Mouse (Mus musculus) CH12.LX (cell line): ENCODE data around the gene Cenpx. TPM values are rescaled to one million over a fixed set of nuclear protein-coding genes. Genes with fewer than 3 reads are reported as not detected.

ENCODE experiments used
- DNase-seq: peaks from one replicate; pipeline ENCODE4 v3.0.0-alpha.2; 2013; ENCODE audit errors: extremely low read depth
- H3K27ac ChIP-seq: 2 replicates; pipeline ENCODE4 v1.5.1; 2012; ENCODE audit warnings: low read depth, mild to moderate bottlenecking, control low read depth, moderate library complexity; ENCODE audit not compliant: insufficient read depth
- H3K27me3 ChIP-seq: replicated peaks from 2 replicates; pipeline ENCODE3; 2012; ENCODE audit warnings: inconsistent platforms
- H3K36me3 ChIP-seq, 2 experiments: replicated peaks in 1 of 2; 2 replicates each; pipeline versions ENCODE3 to v1.6.1; 2012; ENCODE audit warnings: inconsistent platforms in 1 of 2, low read length in 1 of 2, mild to moderate bottlenecking in 1 of 2, mixed read lengths in 1 of 2, moderate library complexity in 1 of 2; ENCODE audit not compliant: control insufficient read depth in 1 of 2, insufficient read depth in 1 of 2
- H3K4me1 ChIP-seq, 2 experiments: 2 replicates each; pipeline ENCODE4 v1.6.1; 2012; ENCODE audit warnings: inconsistent platforms in 1 of 2, moderate library complexity in 1 of 2; ENCODE audit not compliant: insufficient read depth in 2 of 2, control insufficient read depth in 1 of 2
- H3K4me2 ChIP-seq: 2 replicates; pipeline ENCODE4 v1.6.1; 2012; ENCODE audit warnings: low read depth, mild to moderate bottlenecking, control low read depth; ENCODE audit not compliant: poor library complexity, insufficient read depth, severe bottlenecking
- H3K4me3 ChIP-seq, 3 experiments: fragments of 150-350 bp in 1 of 3; sonication (generic) in 1 of 3; replicated peaks in 1 of 3; 2 replicates each; pipeline versions ENCODE3 to v1.5.1; 2011 to 2012; ENCODE audit warnings: low read depth in 2 of 3, low read length in 2 of 3, mild to moderate bottlenecking in 2 of 3, moderate library complexity in 2 of 3, control low read depth in 1 of 3, improper control_type of control experiment in 1 of 3, inconsistent platforms in 1 of 3, mixed read lengths in 1 of 3; ENCODE audit not compliant: poor library complexity in 1 of 3
- H3K79me2 ChIP-seq: replicated peaks from 2 replicates; pipeline ENCODE4 v1.6.1; 2012; ENCODE audit warnings: mild to moderate bottlenecking, moderate library complexity; ENCODE audit not compliant: control insufficient read depth, poor library complexity, insufficient read depth, severe bottlenecking; ENCODE audit errors: extremely low read depth
- H3K9ac ChIP-seq: 2 replicates; pipeline ENCODE4 v1.6.1; 2012; ENCODE audit warnings: low read depth, mild to moderate bottlenecking, control low read depth, moderate library complexity; ENCODE audit not compliant: insufficient read depth
- H3K9me3 ChIP-seq: replicated peaks from 2 replicates; pipeline ENCODE3; 2012; ENCODE audit warnings: low read length, inconsistent platforms, mixed read lengths
- BHLHE40 ChIP-seq: IDR thresholded peaks from 2 replicates; pipeline ENCODE4 v1.6.1; 2011; ENCODE audit warnings: mild to moderate bottlenecking, low read depth, low read length, improper control_type of control experiment
- CHD2 ChIP-seq: IDR thresholded peaks from 2 replicates; pipeline ENCODE4 v1.6.1; 2011; ENCODE audit warnings: low read length, improper control_type of control experiment
- E2F4 ChIP-seq: IDR thresholded peaks from 2 replicates; pipeline ENCODE4 v1.6.1; 2011; ENCODE audit warnings: low read depth, low read length, improper control_type of control experiment; ENCODE audit not compliant: insufficient replicate concordance
- ELF1 ChIP-seq: IDR thresholded peaks from 2 replicates; pipeline ENCODE4 v1.6.1; 2014; ENCODE audit warnings: low read depth, mild to moderate bottlenecking, inconsistent platforms, low read length, improper control_type of control experiment
- GABPA ChIP-seq: IDR thresholded peaks from 2 replicates; pipeline ENCODE4 v1.6.1; 2012; ENCODE audit warnings: low read depth, low read length, improper control_type of control experiment, inconsistent platforms; ENCODE audit not compliant: insufficient replicate concordance
- HCFC1 ChIP-seq: IDR thresholded peaks from 2 replicates; pipeline ENCODE4 v1.6.1; 2012; ENCODE audit warnings: low read depth, mild to moderate bottlenecking, inconsistent platforms, low read length, improper control_type of control experiment
- JUN ChIP-seq: IDR thresholded peaks from 2 replicates; pipeline ENCODE4 v1.6.1; 2011; ENCODE audit warnings: low read depth, mild to moderate bottlenecking, low read length, improper control_type of control experiment, moderate library complexity; ENCODE audit not compliant: insufficient read depth
- JUND ChIP-seq: conservative IDR thresholded peaks from 2 replicates; pipeline ENCODE4 v1.6.1; 2011; ENCODE audit warnings: low read depth, low read length, improper control_type of control experiment
- KAT2A ChIP-seq: IDR thresholded peaks from 2 replicates; pipeline ENCODE4 v1.6.1; 2012; ENCODE audit warnings: low read length, improper control_type of control experiment, inconsistent platforms; ENCODE audit not compliant: insufficient replicate concordance
- MAX ChIP-seq: IDR thresholded peaks from 2 replicates; pipeline ENCODE4 v1.6.1; 2011; ENCODE audit warnings: low read length, improper control_type of control experiment
- NELFE ChIP-seq: IDR thresholded peaks from 2 replicates; pipeline ENCODE4 v1.6.1; 2011; ENCODE audit warnings: low read depth, low read length, improper control_type of control experiment
- NRF1 ChIP-seq: IDR thresholded peaks from 2 replicates; pipeline ENCODE4 v1.6.1; 2014; ENCODE audit warnings: low read depth, mild to moderate bottlenecking, inconsistent platforms, low read length, improper control_type of control experiment, moderate library complexity
- POLR2A ChIP-seq: IDR thresholded peaks from 2 replicates; pipeline ENCODE4 v1.6.1; 2011; ENCODE audit warnings: low read depth, mild to moderate bottlenecking, improper control_type of control experiment, low read length
- POLR2AphosphoS2 ChIP-seq: IDR thresholded peaks from 2 replicates; pipeline ENCODE4 v1.6.1; 2011; ENCODE audit warnings: low read depth, low read length, improper control_type of control experiment
- TBP ChIP-seq: conservative IDR thresholded peaks from 2 replicates; pipeline ENCODE4 v1.6.1; 2011; ENCODE audit warnings: low read depth, low read length, improper control_type of control experiment
- TCF12 ChIP-seq: IDR thresholded peaks from 2 replicates; pipeline ENCODE4 v1.6.1; 2014; ENCODE audit warnings: low read depth, mild to moderate bottlenecking, inconsistent platforms, low read length, improper control_type of control experiment
- UBTF ChIP-seq: IDR thresholded peaks from 2 replicates; pipeline ENCODE4 v1.6.1; 2012; ENCODE audit warnings: low read depth, mild to moderate bottlenecking, inconsistent platforms, low read length, improper control_type of control experiment, moderate library complexity
- USF1 ChIP-seq: IDR thresholded peaks from 2 replicates; pipeline ENCODE4 v1.6.1; 2014; ENCODE audit warnings: low read depth, mild to moderate bottlenecking, inconsistent platforms, low read length, improper control_type of control experiment
- ZC3H11A ChIP-seq: IDR thresholded peaks from 2 replicates; pipeline ENCODE4 v1.6.1; 2012; ENCODE audit warnings: low read depth, mild to moderate bottlenecking, inconsistent platforms, low read length, improper control_type of control experiment
- ZMIZ1 ChIP-seq: IDR thresholded peaks from 2 replicates; pipeline ENCODE4 v1.6.1; 2012; ENCODE audit warnings: low read depth, mild to moderate bottlenecking, inconsistent platforms, low read length, improper control_type of control experiment
- ZNF384 ChIP-seq: IDR thresholded peaks from 2 replicates; pipeline ENCODE4 v1.6.1; 2012; ENCODE audit warnings: low read depth, low read length, improper control_type of control experiment, inconsistent platforms
- dilution Hi-C: fragments of 300-500 bp; cut with MboI; formaldehyde crosslinking; loops from 2 replicates; pipeline ENCODE4 v1.14.3; 2020; ENCODE audit warnings: low sequenced_read_pairs; ENCODE audit not compliant: extremely low pct_unique_long_range_greater_than_20kb, extremely low pct_ligation_motif_present
- in situ Hi-C: fragments of 300-500 bp; cut with MboI; formaldehyde crosslinking; loops from 3 replicates; pipeline ENCODE4 v1.14.3; 2019; ENCODE audit warnings: low sequenced_read_pairs, low pct_ligation_motif_present, low pct_unique_long_range_greater_than_20kb, mixed read lengths
- polyA plus RNA-seq: library from polyadenylated mRNA; unstranded; fragments of >175 nt; gene quantifications from 2 replicates; pipeline ENCODE4 v1.2.1, GENCODE M21; 2012; ENCODE audit warnings: low read depth; ENCODE audit not compliant: insufficient read length
- total RNA-seq, 2 experiments: library from RNA; depleted of rRNA; stranded (reverse); fragments of 300-350 nt in 1 of 2; fragments of >200 nt in 1 of 2; gene quantifications; 2 replicates each; pipeline ENCODE4 v1.2.3; 2012 to 2014

Gene Cenpx
- total and polyA plus RNA-seq, 3 experiments, result 76.5 to 122 (median 101) TPM

GRCm38 (mm10) chr11:120719841-120720376 lies 6.4 kb upstream of the Cenpx start:
- peaks cover 7% of the 10 kb centered on the region for H3K9me3 ChIP-seq
- TF ChIP-seq CHD2 (no peak), ELF1 (no peak), ZMIZ1 (no peak), ZC3H11A (no peak), MAX (no peak), GABPA (no peak)
- peaks cover 6 to 10% of the 10 kb centered on the region in 2 experiments; a peak in 3 of 4 replicates for H3K4me1 ChIP-seq
- H3K4me3 ChIP-seq, result no peak overlapping the region
- H3K9ac ChIP-seq, result no peak overlapping the region
- H3K4me2 ChIP-seq, result no peak overlapping the region
- DNase-seq, result no peak
- no peaks in the 10 kb centered on the region for H3K79me2 ChIP-seq
- dilution Hi-C loops (no loop called here), in situ Hi-C loops (no loop called here)
- peaks cover 60 to 94% of the 10 kb centered on the region in 2 experiments for H3K36me3 ChIP-seq
- no peak overlapping the region for H3K27ac ChIP-seq
- H3K27me3 ChIP-seq, result no peaks in the 10 kb centered on the region

DNA sequence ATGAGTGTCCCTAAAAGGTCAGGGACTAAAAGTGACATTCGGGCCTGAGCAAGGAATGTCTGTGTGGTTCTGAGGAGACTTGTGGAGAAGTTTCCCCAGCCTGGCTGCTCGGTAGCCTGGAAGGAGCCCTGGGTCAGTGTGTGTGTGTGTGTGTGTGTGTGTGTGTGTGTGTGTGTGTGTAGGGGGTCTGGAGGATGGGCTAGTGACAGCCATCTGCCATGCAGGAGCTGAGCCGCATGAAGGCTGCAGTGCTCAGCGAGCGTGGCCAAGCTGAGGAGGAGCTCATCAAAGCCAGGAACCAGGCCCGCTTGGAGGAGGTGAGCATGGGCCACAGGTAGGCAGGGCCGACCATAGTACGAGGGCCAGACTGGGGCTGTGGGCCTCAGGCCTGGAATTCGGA lies 5.7 kb upstream of the Cenpx start:
- H3K4me3 ChIP-seq, result no peak overlapping the region
- peaks cover 9 to 17% of the 10 kb centered on the region in 2 experiments for H3K4me1 ChIP-seq
- peaks cover 58 to 94% of the 10 kb centered on the region in 2 experiments for H3K36me3 ChIP-seq
- H3K9ac ChIP-seq, result no peak overlapping the region
- H3K9me3 ChIP-seq, result peaks cover 7% of the 10 kb centered on the region
- H3K27ac ChIP-seq, result no peak overlapping the region
- in situ Hi-C loops, result no loop called here
- dilution Hi-C loops, result no loop called here
- no peaks in the 10 kb centered on the region for H3K79me2 ChIP-seq
- no peak for TF ChIP-seq NRF1
- no peak for TF ChIP-seq GABPA
- no peak for TF ChIP-seq ZMIZ1
- TF ChIP-seq CHD2, result no peak
- TF ChIP-seq NELFE, result no peak
- no peak for TF ChIP-seq BHLHE40
- no peak for TF ChIP-seq E2F4
- TF ChIP-seq HCFC1, result no peak
- TF ChIP-seq JUN, result no peak
- no peak for TF ChIP-seq POLR2AphosphoS2
- TF ChIP-seq USF1, result no peak
- TF ChIP-seq KAT2A, result no peak
- no peak for TF ChIP-seq JUND
- TF ChIP-seq UBTF, result no peak
- TF ChIP-seq ZNF384, result no peak
- TF ChIP-seq POLR2A, result no peak
- no peak for TF ChIP-seq TCF12
- no peak for TF ChIP-seq TBP
- no peak overlapping the region for H3K4me2 ChIP-seq
- DNase-seq, result no peak
- H3K27me3 ChIP-seq, result no peaks in the 10 kb centered on the region
